Mouse (Mus musculus): Measurements from ENCODE around the gene Cep55. TPM values are rescaled to one million over a fixed set of nuclear protein-coding genes. Genes with fewer than 3 reads are reported as not detected.
A peak's percentile ranks its signal among the peaks of the same experiment; 100 is the strongest.

Gene Cep55
- polyA plus RNA-seq, 1 experiment: 6.9 TPM

DNA sequence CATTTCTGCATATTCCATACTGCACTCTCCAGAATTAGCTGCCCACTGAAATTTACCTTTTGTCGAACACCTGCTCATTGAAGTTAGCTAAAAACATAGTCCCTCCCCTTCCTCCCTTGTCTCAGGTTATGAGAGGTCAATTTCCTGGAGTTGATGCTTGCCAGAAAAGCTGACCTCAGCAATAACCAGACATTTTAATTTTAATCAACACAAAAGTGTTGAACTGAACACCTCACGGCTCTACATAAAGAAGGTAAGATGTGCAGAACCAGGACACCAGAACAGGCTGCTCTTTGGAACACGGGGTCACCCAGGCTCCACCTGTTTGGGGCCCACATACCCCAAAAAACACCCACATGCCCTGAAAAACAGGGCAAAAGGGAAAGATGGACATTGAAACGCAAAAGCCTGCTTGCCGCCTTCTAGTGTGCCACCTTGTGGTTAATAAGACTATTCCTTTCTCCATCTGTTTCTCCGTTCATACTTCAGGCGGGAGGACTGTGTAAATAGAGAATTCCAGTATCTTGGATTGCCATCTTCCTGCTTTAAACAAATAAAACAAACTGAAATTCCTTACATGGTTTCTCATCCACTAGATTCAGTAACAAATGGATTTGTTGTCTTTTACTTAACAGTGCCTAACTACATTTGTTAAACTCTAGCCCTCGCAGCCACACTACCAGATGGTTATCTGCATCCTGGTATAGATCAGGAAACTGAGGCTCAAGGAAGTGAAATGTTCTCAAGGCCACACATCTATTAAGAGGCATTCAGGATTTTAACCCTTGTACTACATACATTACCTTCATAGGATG is 1.4 kb upstream of the Cep55 start:
- TF ChIP-seq POLR2A (IDR thresholded peaks at IDR 0.05; ENCODE audit: borderline replicate concordance, control insufficient read depth, low read depth, low read length): no peak
- TF ChIP-seq CTCF (IDR thresholded peaks at IDR 0.05; ENCODE audit: control insufficient read depth, insufficient read depth, low read length): no peak
- 13% methylated on average over 8 of the region's 8 CpGs for WGBS
- Histone ChIP-seq H3K27ac (ENCODE audit: control insufficient read depth, insufficient read depth, low read depth, low read length, poor library complexity) (no peak overlapping the region), H3K4me1 (ENCODE audit: control insufficient read depth, insufficient read depth, low read length) (no peaks in the 10 kb centered on the region; the same call in 1 of the 2 replicates), H3K4me3 (replicated peaks; ENCODE audit: control insufficient read depth, low read depth, low read length) (no peak overlapping the region)

DNA sequence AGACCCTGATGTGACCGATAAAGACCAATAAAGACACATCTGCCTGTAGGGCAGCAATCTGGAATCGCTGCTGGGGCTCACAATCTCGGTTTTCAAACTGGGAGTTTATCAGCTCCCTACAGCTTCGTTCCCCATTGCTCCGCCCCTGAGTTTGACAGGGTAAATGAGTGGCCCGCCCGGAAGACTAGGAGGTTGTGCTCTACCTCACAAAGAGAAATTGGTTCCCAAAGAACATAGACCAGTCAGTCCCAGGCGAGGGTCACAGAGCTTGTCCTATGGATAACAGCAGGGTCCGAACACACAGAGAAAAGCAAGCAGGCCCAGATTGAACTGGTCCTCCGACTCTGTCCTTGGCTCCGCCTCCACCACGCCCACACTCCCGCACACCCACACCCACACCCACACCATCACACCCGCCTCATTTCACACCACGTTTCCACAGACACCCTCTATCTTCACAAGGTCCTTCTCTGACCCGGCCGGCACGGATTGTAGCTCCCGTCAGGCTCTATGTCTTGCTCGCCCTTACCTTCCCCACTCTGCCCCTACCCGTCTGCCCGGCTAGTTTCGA is 577 bp upstream of the Cep55 start:
- no peaks in the 10 kb centered on the region for H3K4me1 ChIP-seq (ENCODE audit: control insufficient read depth, insufficient read depth, low read length)
- H3K27ac ChIP-seq (ENCODE audit: control insufficient read depth, insufficient read depth, low read depth, low read length, poor library complexity): 0 out of 2 replicates have a peak overlapping the region, but pooled peaks have one; percentile 1
- TF ChIP-seq CTCF (IDR thresholded peaks at IDR 0.05; ENCODE audit: control insufficient read depth, insufficient read depth, low read length): no peak
- 0 out of 2 replicates have a peak, but pooled peaks have one; percentile 18 for TF ChIP-seq POLR2A (IDR thresholded peaks at IDR 0.05; ENCODE audit: borderline replicate concordance, control insufficient read depth, low read depth, low read length)
- peak overlapping the region; percentile 78 for H3K4me3 ChIP-seq (replicated peaks; ENCODE audit: control insufficient read depth, low read depth, low read length)
- WGBS: under 1% methylated on average over 23 of the region's 23 CpGs

GRCm38 (mm10) chr19:38055798-38056197 is 987 bp downstream of the Cep55 start:
- 8% methylated on average over 6 of the region's 6 CpGs for whole genome bisulfite sequencing
- Histone ChIP-seq H3K27ac (ENCODE audit: control insufficient read depth, insufficient read depth, low read depth, low read length, poor library complexity) (no peak overlapping the region), H3K4me1 (ENCODE audit: control insufficient read depth, insufficient read depth, low read length) (no peaks in the 10 kb centered on the region), H3K4me3 (replicated peaks; ENCODE audit: control insufficient read depth, low read depth, low read length) (no peak overlapping the region)
- no peak for TF ChIP-seq CTCF (IDR thresholded peaks at IDR 0.05; ENCODE audit: control insufficient read depth, insufficient read depth, low read length)
- TF ChIP-seq POLR2A (IDR thresholded peaks at IDR 0.05; ENCODE audit: borderline replicate concordance, control insufficient read depth, low read depth, low read length): no peak

DNA sequence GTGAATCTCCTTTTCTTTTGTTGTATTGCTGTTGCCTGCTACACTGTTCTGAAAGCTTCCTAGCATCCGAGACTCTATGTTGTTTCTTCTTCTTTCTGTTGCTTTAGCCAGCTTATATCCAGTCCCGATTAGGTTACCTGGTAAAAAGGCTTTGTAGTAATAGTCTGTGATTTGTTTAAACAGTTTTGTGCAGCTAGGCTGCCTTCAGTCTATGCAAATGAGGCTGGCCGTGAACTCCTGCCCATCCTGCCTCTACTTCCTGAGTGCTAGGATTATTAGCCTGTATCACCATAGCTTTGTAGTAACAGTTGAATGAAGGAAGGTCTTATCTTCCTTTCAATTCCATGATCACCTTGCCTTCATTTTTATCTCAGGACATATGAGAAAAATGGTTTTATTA is 1.5 kb downstream of the Cep55 start:
- 37% methylated on average over 3 of the region's 3 CpGs for WGBS
- Histone ChIP-seq H3K4me3 (replicated peaks; ENCODE audit: control insufficient read depth, low read depth, low read length) (no peak overlapping the region), H3K4me1 (ENCODE audit: control insufficient read depth, insufficient read depth, low read length) (no peaks in the 10 kb centered on the region), H3K27ac (ENCODE audit: control insufficient read depth, insufficient read depth, low read depth, low read length, poor library complexity) (no peak overlapping the region)
- TF ChIP-seq POLR2A (IDR thresholded peaks at IDR 0.05; ENCODE audit: borderline replicate concordance, control insufficient read depth, low read depth, low read length) (no peak), CTCF (IDR thresholded peaks at IDR 0.05; ENCODE audit: control insufficient read depth, insufficient read depth, low read length) (no peak)

GRCm38 (mm10) chr19:38056931-38057330 is 2.1 kb downstream of the Cep55 start:
- H3K27ac ChIP-seq (ENCODE audit: control insufficient read depth, insufficient read depth, low read depth, low read length, poor library complexity): no peak overlapping the region
- 79% methylated on average over 8 of the region's 8 CpGs for WGBS
- TF ChIP-seq POLR2A (IDR thresholded peaks at IDR 0.05; ENCODE audit: borderline replicate concordance, control insufficient read depth, low read depth, low read length) (no peak), CTCF (IDR thresholded peaks at IDR 0.05; ENCODE audit: control insufficient read depth, insufficient read depth, low read length) (no peak)
- H3K4me3 ChIP-seq (replicated peaks; ENCODE audit: control insufficient read depth, low read depth, low read length): no peak overlapping the region
- H3K4me1 ChIP-seq (ENCODE audit: control insufficient read depth, insufficient read depth, low read length): no peaks in the 10 kb centered on the region

GRCm38 (mm10) chr19:38063201-38063600 is 8.4 kb downstream of the Cep55 start:
- WGBS: 85% methylated on average over 3 of the region's 3 CpGs
- H3K4me1 ChIP-seq (ENCODE audit: control insufficient read depth, insufficient read depth, low read length): no peaks in the 10 kb centered on the region

GRCm38 (mm10) chr19:38064051-38064450 is 9.2 kb downstream of the Cep55 start:
- Histone ChIP-seq H3K27ac (ENCODE audit: control insufficient read depth, insufficient read depth, low read depth, low read length, poor library complexity) (no peak overlapping the region), H3K4me3 (replicated peaks; ENCODE audit: control insufficient read depth, low read depth, low read length) (no peak overlapping the region), H3K4me1 (ENCODE audit: control insufficient read depth, insufficient read depth, low read length) (no peaks in the 10 kb centered on the region)
- 87% methylated on average over 1 of the region's 1 CpGs for WGBS
- TF ChIP-seq POLR2A (IDR thresholded peaks at IDR 0.05; ENCODE audit: borderline replicate concordance, control insufficient read depth, low read depth, low read length): no peak
- no peak for TF ChIP-seq CTCF (IDR thresholded peaks at IDR 0.05; ENCODE audit: control insufficient read depth, insufficient read depth, low read length)

More at GRCm38 (mm10) chr19:38063201-38063600, 8.4 kb downstream of the Cep55 start:
- no peak overlapping the region for H3K27ac ChIP-seq (ENCODE audit: control insufficient read depth, insufficient read depth, low read depth, low read length, poor library complexity)
- H3K4me3 ChIP-seq (replicated peaks; ENCODE audit: control insufficient read depth, low read depth, low read length): no peak overlapping the region
- TF ChIP-seq CTCF (IDR thresholded peaks at IDR 0.05; ENCODE audit: control insufficient read depth, insufficient read depth, low read length) (no peak), POLR2A (IDR thresholded peaks at IDR 0.05; ENCODE audit: borderline replicate concordance, control insufficient read depth, low read depth, low read length) (no peak)

- no peak for TF ChIP-seq CTCF (IDR thresholded peaks at IDR 0.05; ENCODE audit: control insufficient read depth, insufficient read depth, low read length)
- TF ChIP-seq POLR2A (IDR thresholded peaks at IDR 0.05; ENCODE audit: borderline replicate concordance, control insufficient read depth, low read depth, low read length): no peak
- no peak overlapping the region for H3K27ac ChIP-seq (ENCODE audit: control insufficient read depth, insufficient read depth, low read depth, low read length, poor library complexity)
- WGBS: 86% methylated on average over 5 of the region's 5 CpGs
These were observed 18.4 kb downstream of the Cep55 start for GRCm38 (mm10) chr19:38073226-38073625.

More at GRCm38 (mm10) chr19:38073226-38073625, 18.4 kb downstream of the Cep55 start:
- no peak overlapping the region for H3K4me3 ChIP-seq (replicated peaks; ENCODE audit: control insufficient read depth, low read depth, low read length)
- no peaks in the 10 kb centered on the region for H3K4me1 ChIP-seq (ENCODE audit: control insufficient read depth, insufficient read depth, low read length)
